14 mouse cellular contexts compared by ENCODE assay signal in genomic region chr7:132788826-132789225, GRCm38 (mm10). TPM values are rescaled to one million over a fixed set of nuclear protein-coding genes. Genes with fewer than 3 reads are reported as not detected.
A peak's percentile ranks its signal among the peaks of the same experiment; 100 is the strongest.
DNase-seq lines count a peak whose midpoint lies in the region; ATAC-seq and TF ChIP-seq lines count a peak whose summit lies in the region.
"Had no signal": no experiment of that assay in that cellular context is flagged by ENCODE, and none has a peak within 500 bp of the region (broad histone marks: within the 10 kb centered on the region; RNA-seq: fewer than 3 reads in every experiment).

No protein-coding gene starts in this region.

- no peak overlapping the region for H3K9ac ChIP-seq in heart, adult 2 months (ENCODE audit: low read depth, low read length)
- H3K9ac ChIP-seq in heart, embryonic 11.5 days (ENCODE audit: low read depth, low read length) = no peak overlapping the region
- H3K9ac ChIP-seq in forebrain, embryonic 12.5 days = no peak overlapping the region
- H3K9ac ChIP-seq in hindbrain, embryonic 13.5 days = no peak overlapping the region
- H3K9ac ChIP-seq: embryonic facial prominence, embryonic 12.5 days; limb, embryonic 15.5 days had no signal

- H3K79me2 ChIP-seq in heart, adult 2 months (replicated peaks; ENCODE audit: control insufficient read depth, insufficient read depth, low read length) = peaks cover 12% of the 10 kb centered on the region

- no peak overlapping the region for H3K4me2 ChIP-seq in heart, embryonic 11.5 days
- H3K4me2 ChIP-seq in forebrain, embryonic 12.5 days = no peak overlapping the region
- H3K4me2 ChIP-seq in hindbrain, embryonic 13.5 days = no peak overlapping the region
- H3K4me2 ChIP-seq: embryonic facial prominence, embryonic 12.5 days; limb, embryonic 15.5 days had no signal

- H3K27me3 ChIP-seq in heart, adult 2 months (ENCODE audit: control insufficient read depth, insufficient read depth, low read length) = no peaks in the 10 kb centered on the region
- no peaks in the 10 kb centered on the region for H3K27me3 ChIP-seq in heart, embryonic 11.5 days (ENCODE audit: control insufficient read depth, insufficient read depth, low read length)
- H3K27me3 ChIP-seq in forebrain, embryonic 12.5 days = no peaks in the 10 kb centered on the region
- no peaks in the 10 kb centered on the region for H3K27me3 ChIP-seq in hindbrain, embryonic 10.5 days (ENCODE audit: insufficient read depth, poor library complexity, severe bottlenecking)
- no peaks in the 10 kb centered on the region for H3K27me3 ChIP-seq in hindbrain, embryonic 13.5 days
- H3K27me3 ChIP-seq: embryonic facial prominence, embryonic 12.5 days; limb, embryonic 15.5 days had no signal

- no peak overlapping the region for H3K4me3 ChIP-seq in heart, adult 2 months
- no peak overlapping the region for H3K4me3 ChIP-seq in heart, embryonic 11.5 days (ENCODE audit: low read depth, low read length)
- no peak overlapping the region for H3K4me3 ChIP-seq in forebrain, embryonic 12.5 days (replicated peaks)
- H3K4me3 ChIP-seq in hindbrain, embryonic 10.5 days = no peak overlapping the region
- no peak overlapping the region for H3K4me3 ChIP-seq in hindbrain, embryonic 13.5 days
- H3K4me3 ChIP-seq: embryonic facial prominence, embryonic 12.5 days; limb, embryonic 15.5 days had no signal

- DNase-seq in heart, adult 2 months = no peak
- DNase-seq in cerebellum, postnatal 14 days = peak; percentile 55 to 61
- peak; percentile 92 for DNase-seq in layer of hippocampus, adult 9-11 months
- peak; percentile 86 for DNase-seq in right cerebral cortex, postnatal 25 days
- no peak for DNase-seq in hindbrain, embryonic 10.5 days (ENCODE audit: low spot score)
- DNase-seq: gastrocnemius, postnatal 36 days; kidney, postnatal 25 days; lung, postnatal 10 days; midbrain, embryonic 14.5 days had no signal

- ATAC-seq in heart, embryonic 11.5 days (replicated peaks; ENCODE audit: insufficient number of reproducible peaks, low FRiP score, low TSS enrichment) = no peak
- ATAC-seq in forebrain, embryonic 12.5 days (ENCODE audit: low FRiP score) = no peak
- no peak for ATAC-seq in hindbrain, embryonic 13.5 days (ENCODE audit: low FRiP score)

- intact Hi-C loops in heart, adult 2 months (cut with DNase I) = no loop called here

- peaks cover 11% of the 10 kb centered on the region for H3K36me3 ChIP-seq in heart, adult 2 months (ENCODE audit: control insufficient read depth, insufficient read depth, low read length)
- no peaks in the 10 kb centered on the region for H3K36me3 ChIP-seq in heart, embryonic 11.5 days (ENCODE audit: control insufficient read depth, insufficient read depth, low read length)
- H3K36me3 ChIP-seq in forebrain, embryonic 12.5 days (replicated peaks) = no peaks in the 10 kb centered on the region
- H3K36me3 ChIP-seq in hindbrain, embryonic 10.5 days = no peaks in the 10 kb centered on the region
- H3K36me3 ChIP-seq in hindbrain, embryonic 13.5 days = no peaks in the 10 kb centered on the region
- H3K36me3 ChIP-seq: embryonic facial prominence, embryonic 12.5 days had no signal

- peak overlapping the region; percentile 86 for H3K27ac ChIP-seq in heart, adult 2 months
- no peak overlapping the region for H3K27ac ChIP-seq in heart, embryonic 11.5 days (ENCODE audit: low read depth, low read length)
- no peak overlapping the region for H3K27ac ChIP-seq in forebrain, embryonic 12.5 days
- H3K27ac ChIP-seq in hindbrain, embryonic 10.5 days = no peak overlapping the region
- no peak overlapping the region for H3K27ac ChIP-seq in hindbrain, embryonic 13.5 days
- H3K27ac ChIP-seq: embryonic facial prominence, embryonic 12.5 days; limb, embryonic 15.5 days had no signal

- H3K9me3 ChIP-seq in heart, embryonic 11.5 days (replicated peaks; ENCODE audit: control insufficient read depth, low read length) = no peaks in the 10 kb centered on the region
- H3K9me3 ChIP-seq in forebrain, embryonic 12.5 days = no peaks in the 10 kb centered on the region
- H3K9me3 ChIP-seq in hindbrain, embryonic 10.5 days = no peaks in the 10 kb centered on the region
- no peaks in the 10 kb centered on the region for H3K9me3 ChIP-seq in hindbrain, embryonic 13.5 days
- H3K9me3 ChIP-seq: embryonic facial prominence, embryonic 12.5 days; limb, embryonic 15.5 days had no signal

- TF ChIP-seq CTCF in heart, adult 2 months (IDR thresholded peaks at IDR 0.05) = no peak

- 50% methylated on average over 13 of the region's 13 CpGs for WGBS in heart, adult 2 months
- WGBS in heart, embryonic 11.5 days (ENCODE audit: insufficient replicate concordance) = 88% methylated on average over 13 of the region's 13 CpGs
- 94% methylated on average over 13 of the region's 13 CpGs for WGBS in forebrain, embryonic 12.5 days
- WGBS in hindbrain, embryonic 10.5 days = 95% methylated on average over 13 of the region's 13 CpGs
- 95% methylated on average over 13 of the region's 13 CpGs for WGBS in hindbrain, embryonic 13.5 days

- TF ChIP-seq POLR2A in heart, adult 2 months (IDR thresholded peaks at IDR 0.05; ENCODE audit: insufficient read depth, low read depth, low read length) = no peak

- peaks cover 49% of the 10 kb centered on the region for H3K4me1 ChIP-seq in heart, adult 2 months (ENCODE audit: control insufficient read depth, insufficient read depth, low read length)
- peaks cover 44% of the 10 kb centered on the region for H3K4me1 ChIP-seq in heart, embryonic 11.5 days (ENCODE audit: control insufficient read depth, insufficient read depth, low read length)
- H3K4me1 ChIP-seq in forebrain, embryonic 12.5 days = peaks cover 28% of the 10 kb centered on the region
- peaks cover 47% of the 10 kb centered on the region for H3K4me1 ChIP-seq in hindbrain, embryonic 10.5 days (replicated peaks)
- peaks cover 44% of the 10 kb centered on the region for H3K4me1 ChIP-seq in hindbrain, embryonic 13.5 days (replicated peaks)

- TF ChIP-seq EP300 in heart, adult 2 months (IDR thresholded peaks at IDR 0.05; ENCODE audit: insufficient read depth, low read depth, low read length) = no peak

RNA-seq across cellular contexts. Expression of gene Fam53b, which starts 24.9 kb away (rescaled TPM):
- total RNA-seq in heart, adult 2 months (2021) = 10 to 100 TPM; 22.0 to 26.9 TPM
- 22.5 and 25.7 TPM in 2 replicates for polyA plus RNA-seq in heart, adult 2 months (2012; rRNA removed)
- polyA plus RNA-seq in heart, embryonic 11.5 days (2014; fragmentation: Nextera tagmentation; extraction: Ambion mirVana) = 11.9 and 14.5 TPM in 2 replicates
- 41.7 and 47.7 TPM in 2 replicates for polyA plus RNA-seq in forebrain, embryonic 12.5 days (2016; fragmentation: Nextera tagmentation; extraction: Ambion mirVana)
- 25.5 and 27.7 TPM in 2 replicates for polyA plus RNA-seq in hindbrain, embryonic 10.5 days (2016; fragmentation: Nextera tagmentation; extraction: Ambion mirVana)
- polyA plus RNA-seq in hindbrain, embryonic 13.5 days (2015; fragmentation: Nextera tagmentation; extraction: Ambion mirVana) = 16.9 and 19.3 TPM in 2 replicates

Comparison
In these comparisons a context has a peak if more than half of its experiments do, and no peak if none do; other contexts are left out.
1. DNase-seq: peak in cerebellum, postnatal 14 days (2 of 2), layer of hippocampus, adult 9-11 months (single experiment) and right cerebral cortex, postnatal 25 days (single experiment); none in heart, adult 2 months (0 of 2) and hindbrain, embryonic 10.5 days (single experiment).